Mouse (Mus musculus): Measurements from ENCODE around the gene Gm7029. TPM values are rescaled to one million over a fixed set of nuclear protein-coding genes. Genes with fewer than 3 reads are reported as not detected.
A peak's percentile ranks its signal among the peaks of the same experiment; 100 is the strongest.
"Not testable (repeated sequence)": the region's sequence is repeated elsewhere in the genome, so short reads cannot be mapped to it uniquely, and the experiment has no call there.

The Gm7029 gene
- polyA plus RNA-seq, 2 experiments, result not detected

DNA sequence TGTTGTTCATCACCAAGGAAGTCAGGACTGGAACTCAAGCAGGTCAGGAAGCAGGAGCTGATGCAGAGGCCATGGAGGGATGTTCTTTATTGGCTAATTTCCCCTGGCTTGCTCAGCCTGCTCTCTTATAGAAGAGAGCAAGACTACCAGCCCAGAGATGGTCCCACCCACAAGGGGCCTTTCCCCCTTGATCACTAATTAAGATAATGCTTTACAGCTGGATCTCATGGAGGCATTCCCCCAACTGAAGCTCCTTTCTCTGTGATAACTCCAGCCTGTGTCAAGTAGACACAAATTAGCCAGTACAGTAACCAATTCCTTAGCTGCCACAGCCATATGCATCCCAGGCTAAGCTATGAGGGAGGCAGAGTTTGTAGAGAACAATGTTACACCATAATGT is 14.6 kb downstream of the Gm7029 start:
- H3K4me3 ChIP-seq (ENCODE audit: insufficient read depth in 1 of 2, low read depth in 2 of 2, low read length in 2 of 2), result peak overlapping the region; percentile 45 to 85; a peak in 3 of 4 replicates
- peaks cover 30% of the 10 kb centered on the region for H3K36me3 ChIP-seq (replicated peaks; ENCODE audit: control insufficient read depth, insufficient read depth, low read depth)
- not testable (repeated sequence) for H3K27me3 ChIP-seq (ENCODE audit: control insufficient read depth, insufficient read depth, low read length); DNase-seq (ENCODE audit: low read depth in 3 of 3, low spot score in 3 of 3); ATAC-seq (ENCODE audit: insufficient read depth); H3K9me3 ChIP-seq (ENCODE audit: control insufficient read depth, low read length); H3K27ac ChIP-seq
- H3K9ac ChIP-seq (replicated peaks), result peak overlapping the region; percentile 55
- peaks cover 10 to 15% of the 10 kb centered on the region in 2 experiments for H3K4me1 ChIP-seq (replicated peaks; ENCODE audit: control insufficient read depth in 2 of 2, insufficient read depth in 2 of 2, low read length in 1 of 2)
- peak overlapping the region; percentile 91 for H3K4me2 ChIP-seq (ENCODE audit: low read depth)

DNA sequence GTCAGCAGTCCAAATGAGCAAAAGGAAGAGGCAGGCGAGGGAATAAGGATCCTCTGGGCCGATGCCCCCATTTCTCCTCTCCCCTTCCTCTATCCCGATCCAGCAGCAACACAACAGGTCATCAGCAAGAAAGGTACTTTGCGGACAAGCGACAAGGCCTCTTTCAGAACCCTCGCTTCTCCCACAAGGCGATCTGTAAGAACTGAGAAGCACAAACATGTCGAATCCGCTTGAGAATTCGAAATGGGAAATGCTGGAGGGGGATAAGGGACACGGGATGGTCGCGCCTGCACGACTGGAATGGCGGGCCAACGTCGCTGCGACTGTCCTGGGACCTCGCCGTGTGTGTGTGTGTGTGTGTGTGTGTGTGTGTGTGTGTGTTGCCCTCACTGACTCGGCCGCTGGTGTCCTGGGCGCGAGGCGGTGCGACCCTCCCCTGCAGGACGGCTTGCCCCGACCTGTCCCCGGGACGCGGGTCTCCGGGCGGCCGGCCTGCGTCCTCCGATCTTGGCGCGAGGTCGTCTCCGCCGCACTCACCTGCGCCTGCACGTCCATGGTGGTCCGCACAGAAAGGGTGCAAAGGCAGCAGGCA is 16.4 kb downstream of the Gm7029 start:
- not testable (repeated sequence) for H3K27me3 ChIP-seq (ENCODE audit: control insufficient read depth, insufficient read depth, low read length); DNase-seq (ENCODE audit: low read depth in 3 of 3, low spot score in 3 of 3); H3K9me3 ChIP-seq (ENCODE audit: control insufficient read depth, low read length)
- ATAC-seq (ENCODE audit: insufficient read depth), result peak; percentile 6
- WGBS (ENCODE audit: insufficient replicate concordance), result 0% methylated on average over 37 of the region's 44 CpGs
- Histone ChIP-seq H3K9ac (replicated peaks) (peak overlapping the region; percentile 95), H3K4me2 (ENCODE audit: low read depth) (peak overlapping the region; percentile 91), H3K4me3 (ENCODE audit: insufficient read depth in 1 of 2, low read depth in 2 of 2, low read length in 2 of 2) (peak overlapping the region; percentile 83 to 85), H3K27ac (peak overlapping the region; percentile 69), H3K36me3 (replicated peaks; ENCODE audit: control insufficient read depth, insufficient read depth, low read depth) (peaks cover 18% of the 10 kb centered on the region), H3K4me1 (replicated peaks; ENCODE audit: control insufficient read depth in 2 of 2, insufficient read depth in 2 of 2, low read length in 1 of 2) (peaks cover 10 to 15% of the 10 kb centered on the region in 2 experiments)

DNA sequence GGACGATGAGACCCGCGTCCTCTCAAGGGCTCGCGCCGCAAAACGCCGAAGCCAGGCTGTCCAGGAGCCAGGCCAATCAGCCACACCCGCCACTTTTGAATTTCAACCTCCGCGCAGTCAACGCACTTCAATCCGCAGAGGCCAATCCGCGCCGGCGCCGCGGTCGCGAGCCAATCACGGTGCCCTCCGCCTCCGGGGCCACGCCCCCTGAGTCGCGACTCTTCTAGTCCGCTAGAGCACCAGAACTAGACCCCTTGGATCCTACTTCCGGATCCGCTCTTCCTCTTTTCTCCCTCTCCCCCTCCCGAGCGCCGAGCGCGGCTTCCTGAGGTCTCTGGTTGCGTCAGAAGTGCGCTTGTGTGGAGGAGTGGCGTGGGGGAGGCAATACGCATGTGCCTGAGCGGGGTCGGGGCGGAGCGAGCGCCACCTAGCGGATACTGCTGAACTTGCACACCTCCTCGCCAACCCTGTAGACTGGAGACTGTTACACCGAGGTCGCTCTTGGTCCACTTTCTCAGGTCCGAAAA is 17.0 kb downstream of the Gm7029 start, which contains the start of gene Kifc1:
Kifc1 (minus strand) TSS at position 129 of the 527 bp plus-strand sequence.
- Histone ChIP-seq H3K27me3 (ENCODE audit: control insufficient read depth, insufficient read depth, low read length) (no peaks in the 10 kb centered on the region), H3K36me3 (replicated peaks; ENCODE audit: control insufficient read depth, insufficient read depth, low read depth) (peaks cover 14% of the 10 kb centered on the region), H3K9ac (replicated peaks) (peak within 1 kb of the TSS; percentile 95), H3K4me2 (ENCODE audit: low read depth) (peak within 1 kb of the TSS; percentile 91), H3K9me3 (ENCODE audit: control insufficient read depth, low read length) (no peaks in the 10 kb centered on the region), H3K4me3 (ENCODE audit: insufficient read depth in 1 of 2, low read depth in 2 of 2, low read length in 2 of 2) (peak within 1 kb of the TSS; percentile 83 to 85), H3K4me1 (replicated peaks; ENCODE audit: control insufficient read depth in 2 of 2, insufficient read depth in 2 of 2, low read length in 1 of 2) (peaks cover 10 to 15% of the 10 kb centered on the region in 2 experiments), H3K27ac (peak within 1 kb of the TSS; percentile 69)
- DNase-seq (ENCODE audit: low read depth in 3 of 3, low spot score in 3 of 3) (peak; percentile 98 to 99 (median 99)), ATAC-seq (ENCODE audit: insufficient read depth) (peak; percentile 96)
- TF ChIP-seq EP300 (IDR thresholded peaks at IDR 0.05; ENCODE audit: low read depth) (no peak; the same call in 1 of the 2 replicates), CTCF (IDR thresholded peaks at IDR 0.05; ENCODE audit: low read depth) (peak; percentile 100)
- WGBS (ENCODE audit: insufficient replicate concordance), result under 1% methylated on average over 49 of the region's 49 CpGs

DNA sequence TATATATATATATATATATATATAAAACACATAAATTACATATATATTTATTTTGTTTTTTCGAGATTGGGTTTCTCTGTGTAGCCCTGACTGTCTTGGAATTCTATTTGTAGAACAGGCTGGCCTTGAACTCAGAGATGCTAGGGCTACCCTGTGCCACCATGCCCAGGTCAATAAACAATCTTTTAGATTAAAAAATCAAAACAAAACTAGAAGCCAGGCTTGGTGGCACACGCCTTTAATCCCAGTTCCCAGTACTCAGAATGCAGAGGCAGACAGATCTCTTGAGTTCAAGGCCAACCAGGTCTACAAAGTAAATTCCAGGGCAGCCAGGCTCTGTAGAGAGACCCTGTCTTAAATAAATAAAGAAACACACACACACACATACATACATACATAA is 17.7 kb downstream of the Gm7029 start:
- no peak overlapping the region for H3K27ac ChIP-seq
- H3K9me3 ChIP-seq (ENCODE audit: control insufficient read depth, low read length), result no peaks in the 10 kb centered on the region
- DNase-seq (ENCODE audit: low read depth in 3 of 3, low spot score in 3 of 3) (no peak), ATAC-seq (ENCODE audit: insufficient read depth) (no peak)
- peaks cover 10 to 15% of the 10 kb centered on the region in 2 experiments for H3K4me1 ChIP-seq (replicated peaks; ENCODE audit: control insufficient read depth in 2 of 2, insufficient read depth in 2 of 2, low read length in 1 of 2)
- H3K4me3 ChIP-seq (ENCODE audit: insufficient read depth in 1 of 2, low read depth in 2 of 2, low read length in 2 of 2), result no peak overlapping the region
- 55% methylated on average over 2 of the region's 2 CpGs for WGBS (ENCODE audit: insufficient replicate concordance)
- H3K9ac ChIP-seq (replicated peaks), result no peak overlapping the region
- H3K27me3 ChIP-seq (ENCODE audit: control insufficient read depth, insufficient read depth, low read length), result no peaks in the 10 kb centered on the region
- peaks cover 6% of the 10 kb centered on the region for H3K36me3 ChIP-seq (replicated peaks; ENCODE audit: control insufficient read depth, insufficient read depth, low read depth)
- TF ChIP-seq EP300 (IDR thresholded peaks at IDR 0.05; ENCODE audit: low read depth) (no peak), CTCF (IDR thresholded peaks at IDR 0.05; ENCODE audit: low read depth) (no peak)
- no peak overlapping the region for H3K4me2 ChIP-seq (ENCODE audit: low read depth)

DNA sequence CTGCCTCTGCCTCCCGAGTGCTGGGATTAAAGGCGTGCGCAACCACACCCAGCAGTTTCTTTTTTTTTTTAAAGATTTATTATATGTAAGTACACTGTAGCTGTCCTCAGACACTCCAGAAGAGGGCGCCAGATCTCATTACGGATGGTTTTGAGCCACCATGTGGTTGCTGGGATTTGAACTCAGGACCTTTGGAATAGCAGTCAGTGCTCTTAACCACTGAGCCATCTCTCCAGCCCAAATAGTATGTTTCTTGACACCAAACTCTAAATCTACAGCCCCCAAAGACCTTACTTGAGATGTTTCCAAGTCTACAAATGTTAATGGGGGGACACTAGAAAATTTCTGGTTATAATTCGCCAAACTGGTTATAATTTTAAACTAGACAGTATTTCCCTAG is 18.3 kb downstream of the Gm7029 start:
- ATAC-seq (ENCODE audit: insufficient read depth); H3K27ac ChIP-seq; H3K4me3 ChIP-seq (ENCODE audit: insufficient read depth in 1 of 2, low read depth in 2 of 2, low read length in 2 of 2); DNase-seq (ENCODE audit: low read depth in 3 of 3, low spot score in 3 of 3); H3K4me2 ChIP-seq (ENCODE audit: low read depth); H3K9me3 ChIP-seq (ENCODE audit: control insufficient read depth, low read length); H3K9ac ChIP-seq (replicated peaks); H3K36me3 ChIP-seq (replicated peaks; ENCODE audit: control insufficient read depth, insufficient read depth, low read depth); H3K27me3 ChIP-seq (ENCODE audit: control insufficient read depth, insufficient read depth, low read length): not testable (repeated sequence)
- H3K4me1 ChIP-seq (replicated peaks; ENCODE audit: control insufficient read depth in 2 of 2, insufficient read depth in 2 of 2, low read length in 1 of 2), result peaks cover 10 to 15% of the 10 kb centered on the region in 2 experiments
- WGBS (ENCODE audit: insufficient replicate concordance), result 50% methylated on average over 6 of the region's 6 CpGs
- peak; percentile 33; the same call in 1 of the 2 replicates for TF ChIP-seq CTCF (IDR thresholded peaks at IDR 0.05; ENCODE audit: low read depth)

Data from liver, embryonic 14.5 days (tissue).